Mouse (Mus musculus) thymus, adult 2 months (tissue): ENCODE measurements around the gene Lars2.

Experiments
- CTCF ChIP-seq: fragments of 200-500 bp; IDR thresholded peaks from 2 replicates; pipeline ENCODE4 v1.5.1; 2012; ENCODE audit warnings: mild to moderate bottlenecking, control low read depth, low read length, moderate library complexity, borderline replicate concordance; ENCODE audit not compliant: control insufficient read depth, poor library complexity, insufficient read depth; ENCODE audit errors: extremely low read depth
- POLR2A ChIP-seq: fragments of 200-500 bp; IDR thresholded peaks from 2 replicates; pipeline ENCODE4 v1.6.1; 2012; ENCODE audit warnings: mild to moderate bottlenecking, low read length, control low read depth, moderate library complexity; ENCODE audit not compliant: control insufficient read depth, poor library complexity, insufficient read depth; ENCODE audit errors: extremely low read depth

GRCm38 (mm10) chr9:123386347-123386746 is 19.6 kb downstream of the Lars2 start:
- TF ChIP-seq CTCF: no peak
- no peak for TF ChIP-seq POLR2A
